30 mouse cellular contexts compared by ENCODE assay signal in the genomic region with DNA sequence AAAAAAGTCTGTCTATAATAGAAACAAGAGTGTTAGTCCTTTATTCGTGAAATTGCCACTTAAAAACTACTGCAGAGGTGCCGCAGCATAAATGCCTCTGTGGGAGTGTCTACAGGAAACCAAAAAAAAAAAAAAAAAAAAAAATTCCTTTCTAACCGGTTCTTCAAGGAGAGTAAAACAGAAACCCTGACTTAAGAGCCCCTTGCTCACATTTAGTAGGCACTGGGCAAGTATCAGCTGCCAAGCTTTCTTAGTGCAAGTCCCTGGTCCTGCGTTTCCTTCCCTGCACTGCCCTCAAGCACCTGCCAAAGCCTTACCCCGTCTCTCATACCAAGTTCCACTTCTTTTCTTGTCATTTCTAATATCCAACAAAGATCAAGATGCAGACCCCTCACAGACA. TPM values are rescaled to one million over a fixed set of nuclear protein-coding genes. Genes with fewer than 3 reads are reported as not detected.
A peak's percentile ranks its signal among the peaks of the same experiment; 100 is the strongest.
DNase-seq lines count a peak whose midpoint lies in the region; ATAC-seq and TF ChIP-seq lines count a peak whose summit lies in the region.
"Had no signal": no experiment of that assay in that cellular context is flagged by ENCODE, and none has a peak within 500 bp of the region (broad histone marks: within the 10 kb centered on the region; RNA-seq: fewer than 3 reads in every experiment).

No protein-coding gene starts in this region.

- no peak overlapping the region for H3K27ac ChIP-seq in forebrain, postnatal 0 days (ENCODE audit: low read depth, low read length)
- no peak overlapping the region for H3K27ac ChIP-seq in forebrain, embryonic 13.5 days
- H3K27ac ChIP-seq in lung, embryonic 16.5 days (ENCODE audit: low read length): peak overlapping the region; percentile 31
- H3K27ac ChIP-seq: embryonic facial prominence, embryonic 12.5 days; forebrain, embryonic 12.5 days; gastrocnemius, adult 2 months; heart, embryonic 15.5 days; hindbrain, embryonic 10.5 days; hindbrain, embryonic 13.5 days had no signal

- no peak for DNase-seq in forebrain, postnatal 0 days
- DNase-seq in lung, postnatal 10 days: no peak
- DNase-seq in thymus, postnatal 14 days: peak; percentile 8
- DNase-seq in thymus, postnatal 10 days (ENCODE audit: low spot score in 2 of 2): no peak
- peak; percentile 19 for DNase-seq in thymus, postnatal 4 days
- DNase-seq in MN1 (ENCODE audit: low spot score): no peak
- DNase-seq: adrenal gland, adult 8-10 months; adrenal gland, postnatal 25 days; B cell, adult 2 months; cerebellum, adult 11-12 months; cerebellum, adult 8-10 months; cerebellum, postnatal 14 days; gastrocnemius, adult 2 months; gastrocnemius, postnatal 14 days; heart, adult 18-20 months; heart, postnatal 10 days; heart, postnatal 36 days had no signal

- H3K9ac ChIP-seq in forebrain, postnatal 0 days: no peak overlapping the region
- H3K9ac ChIP-seq in forebrain, embryonic 13.5 days: no peak overlapping the region
- no peak overlapping the region for H3K9ac ChIP-seq in lung, embryonic 16.5 days (ENCODE audit: low read length)
- H3K9ac ChIP-seq: embryonic facial prominence, embryonic 12.5 days; forebrain, embryonic 12.5 days; heart, embryonic 12.5 days; heart, embryonic 15.5 days; hindbrain, embryonic 13.5 days had no signal

- no peaks in the 10 kb centered on the region for H3K36me3 ChIP-seq in forebrain, postnatal 0 days (ENCODE audit: insufficient read depth)
- H3K36me3 ChIP-seq in forebrain, embryonic 13.5 days (ENCODE audit: poor library complexity, severe bottlenecking): no peaks in the 10 kb centered on the region
- H3K36me3 ChIP-seq in lung, embryonic 16.5 days (ENCODE audit: control insufficient read depth, insufficient read depth, low read length): no peaks in the 10 kb centered on the region
- H3K36me3 ChIP-seq: embryonic facial prominence, embryonic 12.5 days; forebrain, embryonic 12.5 days; heart, embryonic 12.5 days; heart, embryonic 15.5 days; hindbrain, embryonic 10.5 days; hindbrain, embryonic 13.5 days had no signal

- H3K4me2 ChIP-seq in forebrain, postnatal 0 days (ENCODE audit: low read depth): no peak overlapping the region
- no peak overlapping the region for H3K4me2 ChIP-seq in forebrain, embryonic 13.5 days
- no peak overlapping the region for H3K4me2 ChIP-seq in lung, embryonic 16.5 days (ENCODE audit: low read depth, low read length)
- H3K4me2 ChIP-seq: embryonic facial prominence, embryonic 12.5 days; heart, embryonic 12.5 days; heart, embryonic 15.5 days; hindbrain, embryonic 13.5 days had no signal

- 31% methylated on average over 5 of the region's 5 CpGs for WGBS in forebrain, postnatal 0 days
- 42% methylated on average over 5 of the region's 5 CpGs for WGBS in forebrain, embryonic 13.5 days
- 42% methylated on average over 5 of the region's 5 CpGs for WGBS in lung, embryonic 16.5 days

- no peaks in the 10 kb centered on the region for H3K9me3 ChIP-seq in forebrain, postnatal 0 days (ENCODE audit: low read length)
- H3K9me3 ChIP-seq in forebrain, embryonic 13.5 days (replicated peaks): no peaks in the 10 kb centered on the region
- H3K9me3 ChIP-seq in lung, embryonic 16.5 days (ENCODE audit: control insufficient read depth, low read length): no peaks in the 10 kb centered on the region
- H3K9me3 ChIP-seq: embryonic facial prominence, embryonic 12.5 days; forebrain, embryonic 12.5 days; heart, embryonic 15.5 days; hindbrain, embryonic 10.5 days; hindbrain, embryonic 13.5 days had no signal

- no peak overlapping the region for H3K4me3 ChIP-seq in forebrain, postnatal 0 days (ENCODE audit: low read depth, low read length)
- H3K4me3 ChIP-seq in forebrain, embryonic 13.5 days: no peak overlapping the region
- H3K4me3 ChIP-seq in lung, embryonic 16.5 days (ENCODE audit: low read length): no peak overlapping the region
- H3K4me3 ChIP-seq: embryonic facial prominence, embryonic 12.5 days; erythroblast, embryonic 14.5 days; forebrain, embryonic 12.5 days; gastrocnemius, adult 2 months; heart, embryonic 12.5 days; heart, embryonic 15.5 days; hindbrain, embryonic 10.5 days; hindbrain, embryonic 13.5 days had no signal

- no peaks in the 10 kb centered on the region for H3K27me3 ChIP-seq in forebrain, postnatal 0 days (ENCODE audit: insufficient read depth, low read length)
- no peaks in the 10 kb centered on the region for H3K27me3 ChIP-seq in forebrain, embryonic 13.5 days
- no peaks in the 10 kb centered on the region for H3K27me3 ChIP-seq in lung, embryonic 16.5 days (ENCODE audit: control insufficient read depth, insufficient read depth, low read depth, low read length)
- H3K27me3 ChIP-seq: CH12.LX; embryonic facial prominence, embryonic 12.5 days; forebrain, embryonic 12.5 days; heart, embryonic 12.5 days; heart, embryonic 15.5 days; hindbrain, embryonic 13.5 days had no signal

- no peaks in the 10 kb centered on the region for H3K4me1 ChIP-seq in forebrain, postnatal 0 days (ENCODE audit: insufficient read depth)
- H3K4me1 ChIP-seq in forebrain, embryonic 13.5 days: peaks cover 6% of the 10 kb centered on the region
- H3K4me1 ChIP-seq in lung, embryonic 16.5 days (replicated peaks; ENCODE audit: control insufficient read depth, insufficient read depth, low read length): no peaks in the 10 kb centered on the region
- H3K4me1 ChIP-seq: embryonic facial prominence, embryonic 12.5 days; forebrain, embryonic 12.5 days; heart, embryonic 12.5 days; heart, embryonic 15.5 days; hindbrain, embryonic 10.5 days had no signal

- TF ChIP-seq CTCF in forebrain, postnatal 0 days (IDR thresholded peaks at IDR 0.05; ENCODE audit: low read depth): no peak

- ATAC-seq in forebrain, postnatal 0 days: peak; percentile 14; the same call in 1 of the 2 replicates
- no peak for ATAC-seq in forebrain, embryonic 13.5 days
- ATAC-seq in lung, embryonic 16.5 days (ENCODE audit: low read depth): peak; percentile 85
- ATAC-seq: activated CD4-positive, CD25-positive, alpha-beta regulatory T cell, adult 4 months; forebrain, embryonic 16.5 days; hindbrain, embryonic 16.5 days had no signal

RNA-seq across cellular contexts. Expression of a gene that starts 25.1 kb away (rescaled TPM):
- total RNA-seq in forebrain, postnatal 0 days (2014; rRNA removed): 21.8 and 22.3 TPM in 2 replicates
- polyA plus RNA-seq in forebrain, postnatal 0 days (2015; fragmentation: Nextera tagmentation; extraction: Ambion mirVana): 18.4 and 24.4 TPM in 2 replicates
- 3.7 and 7.4 TPM in 2 replicates for polyA plus RNA-seq in forebrain, embryonic 13.5 days (2015; fragmentation: Nextera tagmentation; extraction: Ambion mirVana)
- polyA plus RNA-seq in lung, embryonic 16.5 days (2015; fragmentation: Nextera tagmentation; extraction: Ambion mirVana): 19.7 and 21.5 TPM in 2 replicates

Comparison
In these comparisons a context has a peak if more than half of its experiments do, and no peak if none do; other contexts are left out.
1. DNase-seq: peak in thymus, postnatal 14 days (single experiment) and thymus, postnatal 4 days (single experiment); none in forebrain, postnatal 0 days (single experiment), lung, postnatal 10 days (single experiment), thymus, postnatal 10 days (0 of 2) and MN1 (single experiment).